Mouse (Mus musculus): ENCODE measurements at regions not wholly inside any gene's neighbourhood (a gene's known extent, or its start where the extent isn't known, plus 50 kb on each side); places are given as distances from the start of the nearest gene placed in this dataset.

DNA sequence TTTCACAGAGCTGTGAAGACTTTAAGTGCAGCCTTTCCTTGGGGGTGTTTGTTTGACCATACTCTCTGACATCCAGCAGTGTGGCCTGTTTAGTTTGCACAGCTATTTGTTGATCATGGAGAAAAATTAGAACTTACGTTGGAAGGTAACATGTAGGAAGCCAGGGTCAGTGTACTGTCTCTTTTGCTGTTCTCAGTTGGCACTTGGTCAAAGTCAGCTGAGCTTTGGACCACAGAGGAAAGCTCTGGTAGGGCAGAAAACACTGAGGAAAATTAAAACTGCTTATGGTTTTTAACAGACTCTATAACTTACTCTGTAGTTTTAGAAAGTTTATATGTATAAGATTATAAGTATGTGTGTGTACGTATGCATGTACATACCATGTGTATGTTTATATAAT is 180.0 kb upstream of the Nt5c1b start:
- intact Hi-C loops (cut with DNase I): no loop called here
- DNase-seq (ENCODE audit: low spot score in 2 of 2): no peak

DNA sequence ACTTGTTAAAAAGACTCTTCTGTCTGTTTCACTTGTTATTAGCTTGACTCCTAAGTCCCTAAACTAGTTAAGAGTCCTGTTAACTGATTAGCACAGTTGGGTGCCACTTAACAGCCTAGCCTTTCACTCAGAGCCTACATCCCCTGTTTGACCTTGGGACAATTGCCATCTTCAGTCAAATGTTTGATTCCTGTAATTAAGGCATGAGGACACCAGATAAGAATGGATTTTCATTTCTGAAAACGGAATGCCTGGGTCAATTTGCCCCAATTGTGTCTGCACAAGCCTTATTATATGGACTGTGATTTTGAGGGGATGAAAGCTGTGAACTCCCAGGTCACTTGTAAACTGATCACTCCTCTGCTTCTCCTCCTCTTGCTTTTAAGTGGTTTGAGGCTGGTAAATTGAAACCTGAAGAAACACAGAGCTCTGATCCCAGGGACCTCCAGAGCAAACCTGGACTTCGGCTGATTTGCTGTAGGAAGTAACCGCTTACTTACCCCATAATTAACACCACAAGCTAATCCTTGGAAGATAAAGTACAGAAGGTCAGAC is 171.8 kb upstream of the Nt5c1b start:
- no peak for DNase-seq (ENCODE audit: low spot score in 2 of 2)
- intact Hi-C loops (cut with DNase I): no loop called here

DNA sequence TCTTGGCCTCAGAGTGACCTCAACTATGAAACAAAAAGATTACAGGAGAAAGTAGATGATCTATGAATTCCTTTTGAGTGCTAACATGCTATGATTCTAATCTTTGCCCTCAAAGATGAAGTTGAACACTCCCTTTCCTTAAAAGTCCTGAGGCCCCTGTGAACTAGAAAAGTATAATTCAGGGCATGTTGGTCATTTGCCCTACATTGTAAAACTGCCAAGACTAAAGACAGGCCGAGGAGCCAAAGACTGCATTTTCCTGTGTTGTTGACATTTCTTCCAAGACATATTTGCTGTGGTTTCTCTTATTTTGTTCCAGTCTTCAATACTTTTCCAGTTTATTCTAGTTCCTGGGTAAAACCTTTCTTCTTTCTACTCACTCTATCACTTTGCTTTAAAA is 159.9 kb upstream of the Nt5c1b start:
- intact Hi-C loops (cut with DNase I): no loop called here
- DNase-seq (ENCODE audit: low spot score in 2 of 2): no peak

DNA sequence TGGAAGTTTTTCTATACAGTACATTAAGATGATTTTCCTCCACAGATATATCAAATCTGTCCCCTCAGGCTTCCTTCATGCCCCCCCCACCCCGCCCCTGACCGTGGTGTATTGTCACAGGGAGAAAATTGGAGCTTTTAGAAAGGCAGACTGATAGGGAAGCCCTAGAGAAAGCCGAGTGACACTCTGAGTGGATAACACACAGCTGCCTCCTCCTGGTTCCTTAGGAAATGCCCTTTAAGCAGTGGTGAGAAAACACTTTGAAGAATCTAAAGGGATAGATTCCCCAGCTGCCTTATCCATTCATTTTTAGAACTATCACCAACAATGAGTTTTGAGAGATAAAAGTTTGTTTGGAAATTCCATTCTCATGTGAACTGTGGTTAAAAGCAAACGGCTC is 147.0 kb upstream of the Nt5c1b start:
- no peak for DNase-seq (ENCODE audit: low spot score in 2 of 2)
- intact Hi-C loops (cut with DNase I): loop anchor here (5.0 to 10.0 kb wide), 2 partner anchors 656 to 1168 kb away; no protein-coding TSS in a partner anchor

DNA sequence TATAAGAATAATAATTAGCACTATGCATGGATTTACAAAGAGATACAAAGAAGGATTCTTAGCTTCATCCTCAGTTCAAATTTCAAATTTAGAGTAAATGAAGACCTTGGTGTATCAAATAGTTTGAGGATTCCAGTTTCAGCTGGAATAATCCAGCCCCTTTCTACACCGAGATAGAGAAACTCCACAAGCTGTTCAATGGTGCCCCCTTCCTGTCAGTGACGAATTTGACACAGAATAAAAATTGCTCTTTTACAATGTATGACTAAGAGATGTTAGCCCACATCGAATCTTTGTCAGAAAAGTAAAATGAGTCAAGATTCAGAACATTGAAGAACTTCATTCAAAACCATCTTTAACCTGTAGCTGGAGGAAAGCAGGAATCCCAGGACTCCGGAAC is 145.9 kb upstream of the Nt5c1b start:
- DNase-seq (ENCODE audit: low spot score in 2 of 2): peak in 1 of 2 experiments; percentile 20
- intact Hi-C loops (cut with DNase I): loop anchor here (5.0 to 10.0 kb wide), 2 partner anchors 657 to 1169 kb away; no protein-coding TSS in a partner anchor

DNA sequence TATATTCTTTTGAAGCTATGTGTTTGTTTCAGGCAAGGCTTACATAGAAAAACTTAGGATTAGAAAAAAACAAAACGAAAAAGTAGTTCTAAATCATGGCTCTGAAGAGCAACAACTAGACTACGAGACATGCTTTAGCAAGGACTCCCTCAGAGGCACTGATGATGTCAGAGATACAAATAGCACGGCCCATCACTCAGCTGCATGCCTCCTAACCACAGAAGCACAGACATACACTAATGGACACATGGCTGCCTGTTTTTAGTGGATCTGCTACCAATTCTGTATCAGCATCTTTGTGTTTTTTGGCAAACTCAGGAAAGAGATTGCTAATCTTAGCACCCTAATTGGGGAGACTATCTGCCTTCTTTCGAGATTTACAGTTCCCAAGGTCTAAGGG is 138.6 kb upstream of the Nt5c1b start:
- no peak for DNase-seq (ENCODE audit: low spot score in 2 of 2)
- intact Hi-C loops (cut with DNase I): no loop called here

DNA sequence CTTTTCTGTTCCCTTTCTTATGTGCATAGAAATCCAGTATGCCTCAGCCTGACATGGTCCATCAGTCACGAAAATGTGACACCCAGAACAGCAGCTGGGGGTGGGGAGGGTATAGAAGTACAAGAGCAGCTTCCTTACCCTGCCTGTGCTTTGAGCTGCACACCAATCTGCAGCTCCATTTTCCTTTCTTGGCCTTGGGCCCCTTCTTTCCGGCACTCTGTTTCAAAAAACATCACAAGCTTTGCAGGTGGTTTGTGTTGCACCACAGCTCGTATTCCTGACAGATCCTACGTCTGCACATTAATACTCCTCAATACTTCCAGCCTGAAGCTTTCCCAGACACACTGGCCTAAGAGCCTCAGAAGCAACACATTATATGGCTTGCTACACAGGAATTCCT is 138.1 kb upstream of the Nt5c1b start:
- intact Hi-C loops (cut with DNase I): no loop called here
- no peak for DNase-seq (ENCODE audit: low spot score in 2 of 2)

DNA sequence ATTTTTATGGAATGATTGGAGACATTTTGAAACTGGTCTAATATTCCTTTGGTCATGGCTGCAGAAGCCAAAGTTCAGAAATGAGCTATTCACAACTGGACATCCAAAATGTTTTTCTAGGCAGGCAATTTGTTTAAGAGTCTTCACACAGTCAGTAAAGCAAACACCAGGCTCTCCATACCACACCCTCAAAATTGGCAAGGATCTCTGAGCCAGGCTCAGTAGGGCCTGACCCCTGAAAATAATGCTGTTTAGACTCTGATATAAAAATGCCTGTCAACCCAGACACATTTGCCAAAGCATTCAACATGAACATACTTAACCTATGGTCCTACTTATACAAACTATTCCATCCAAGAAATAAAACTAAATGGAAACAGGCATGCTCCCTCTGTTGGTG is 121.7 kb upstream of the Nt5c1b start:
- intact Hi-C loops (cut with DNase I): no loop called here
- DNase-seq (ENCODE audit: low spot score in 2 of 2): no peak

DNA sequence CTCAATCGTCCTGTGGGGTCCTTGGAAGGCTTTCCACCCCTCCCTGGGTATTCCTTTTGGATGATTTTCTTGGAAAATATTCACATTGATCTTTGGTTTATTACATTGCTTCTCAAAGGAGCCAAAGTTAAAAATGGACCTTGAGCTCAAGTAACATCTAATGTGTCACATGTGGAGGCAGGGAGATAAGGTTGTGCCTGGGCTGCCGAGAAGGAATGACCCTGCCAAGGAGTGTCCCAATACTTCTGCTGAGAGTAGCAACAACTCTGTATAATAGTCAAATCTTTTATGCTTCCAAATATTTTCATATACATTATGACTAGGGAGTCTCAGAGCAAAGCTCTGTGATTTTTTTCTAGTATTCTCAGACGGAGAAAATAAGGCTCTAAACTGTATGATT is 113.4 kb upstream of the Nt5c1b start:
- no peak for DNase-seq (ENCODE audit: low spot score in 2 of 2)
- intact Hi-C loops (cut with DNase I): no loop called here

DNA sequence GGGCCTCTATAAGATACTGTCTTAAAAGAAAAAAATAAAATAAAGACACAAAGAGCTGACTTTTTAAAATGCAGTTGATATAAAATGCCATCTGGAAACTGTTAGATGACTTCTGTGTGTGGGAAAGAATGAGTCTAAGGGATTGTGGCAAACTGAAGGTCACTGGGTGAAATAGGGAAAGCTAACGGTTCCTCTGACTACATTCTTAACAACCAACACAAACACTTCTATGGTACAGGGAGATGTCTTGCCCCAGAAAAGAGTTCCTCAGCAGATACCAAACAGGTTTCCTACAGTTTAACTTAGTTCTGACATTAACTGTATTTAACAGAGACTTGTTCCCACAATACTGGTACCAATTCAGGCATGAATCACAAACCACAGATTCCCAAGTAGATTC is 103.6 kb upstream of the Nt5c1b start:
- no peak for DNase-seq (ENCODE audit: low spot score in 2 of 2)
- intact Hi-C loops (cut with DNase I): no loop called here

DNA sequence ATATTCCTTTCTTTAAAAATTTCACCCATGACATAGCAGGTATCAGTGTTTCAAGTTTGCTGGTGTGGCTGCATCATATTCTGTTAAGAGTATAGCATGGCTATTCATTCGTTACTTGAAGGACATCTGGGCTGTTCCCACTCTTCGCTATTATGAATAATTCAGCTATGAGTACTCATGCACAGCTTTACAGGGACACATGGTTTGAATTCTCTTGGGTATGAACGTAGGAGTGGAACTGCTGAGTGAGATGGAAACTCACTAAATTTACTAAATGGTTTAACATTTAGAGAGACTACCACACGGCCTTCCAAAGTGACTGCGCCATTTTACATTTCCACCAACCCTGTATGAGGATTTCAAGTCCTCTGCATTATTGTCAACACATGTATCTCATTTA is 97.7 kb upstream of the Nt5c1b start:
- DNase-seq (ENCODE audit: low spot score in 2 of 2): no peak
- intact Hi-C loops (cut with DNase I): no loop called here

DNA sequence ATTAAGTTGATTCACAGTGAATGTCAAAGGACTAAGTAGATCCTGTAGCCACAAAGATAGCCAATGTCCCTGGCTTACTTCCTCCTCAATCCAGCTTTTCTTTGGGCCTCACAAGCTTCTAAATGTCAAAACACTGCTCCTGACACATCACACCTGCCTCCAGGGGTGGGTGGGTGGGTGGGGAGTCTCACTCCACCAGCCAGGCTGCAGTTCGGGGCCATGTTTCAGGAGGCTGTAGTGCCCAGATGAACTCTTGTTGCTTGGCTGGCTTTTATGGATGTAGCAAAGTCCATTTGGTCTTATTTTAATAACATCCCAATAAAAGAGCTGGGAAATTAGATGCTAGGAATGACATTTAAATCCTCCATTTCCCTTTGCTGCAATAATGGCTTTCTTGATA is 94.5 kb upstream of the Nt5c1b start:
- DNase-seq (ENCODE audit: low spot score in 2 of 2): no peak
- intact Hi-C loops (cut with DNase I): no loop called here

DNA sequence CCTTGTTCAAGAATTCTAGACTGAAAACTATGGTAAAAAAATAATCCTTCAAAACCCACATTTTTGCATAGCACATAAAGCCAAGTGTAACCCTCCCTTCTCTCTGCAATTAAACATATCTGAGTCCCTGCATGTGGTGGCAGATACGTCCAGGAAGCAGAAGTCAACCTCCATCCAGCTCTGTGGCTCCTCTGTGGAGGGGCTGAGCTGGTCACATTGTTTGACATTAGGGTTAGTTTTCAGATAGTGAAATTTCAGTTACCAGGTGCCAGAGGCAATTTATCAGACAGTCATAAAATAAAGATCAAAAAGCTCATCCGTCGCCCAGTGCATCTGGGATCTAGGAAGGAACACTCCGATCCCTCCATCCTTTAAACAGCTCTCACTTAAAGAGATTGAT is 77.1 kb upstream of the Nt5c1b start:
- no peak for DNase-seq (ENCODE audit: low spot score in 2 of 2)
- intact Hi-C loops (cut with DNase I): no loop called here

DNA sequence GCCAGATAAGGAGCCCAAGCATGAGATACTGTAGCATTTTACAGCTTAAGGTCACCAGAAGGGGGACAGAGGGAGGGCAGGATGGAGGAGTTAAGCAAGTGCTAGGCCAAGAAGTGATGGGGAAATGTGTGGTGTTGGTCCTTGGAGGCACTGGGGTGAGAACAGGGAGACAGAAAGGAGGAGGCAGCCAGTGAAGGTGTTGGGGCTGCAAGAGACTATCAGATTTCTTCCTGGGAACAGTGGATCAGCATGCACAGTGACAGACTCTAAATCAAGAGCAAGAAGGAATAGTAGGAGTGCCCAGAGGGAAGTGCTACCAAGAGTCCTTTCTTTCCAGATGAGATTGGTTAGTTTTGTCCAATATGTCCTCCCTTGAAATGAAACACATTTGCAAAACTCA is 63.8 kb upstream of the Nt5c1b start:
- DNase-seq (ENCODE audit: low spot score in 2 of 2): no peak
- intact Hi-C loops (cut with DNase I): no loop called here
